Mouse (Mus musculus): ENCODE measurements around the gene Ddost. TPM values are rescaled to one million over a fixed set of nuclear protein-coding genes. Genes with fewer than 3 reads are reported as not detected.

Ddost gene
- polyA plus RNA-seq, 1 experiment from 2014 or later: 247 TPM

GRCm38 (mm10) chr4:138307025-138307424 is 2.5 kb downstream of the Ddost start:
- Histone ChIP-seq H3K9ac (ENCODE audit: low read length) (no peak overlapping the region), H3K4me2 (ENCODE audit: low read depth) (no peak overlapping the region), H3K27ac (ENCODE audit: low read depth, low read length) (no peak overlapping the region), H3K27me3 (ENCODE audit: control insufficient read depth, insufficient read depth, low read length) (no peaks in the 10 kb centered on the region), H3K9me3 (ENCODE audit: control insufficient read depth, low read length) (no peaks in the 10 kb centered on the region), H3K4me3 (ENCODE audit: low read depth, low read length) (no peak overlapping the region), H3K4me1 (ENCODE audit: control insufficient read depth, insufficient read depth, low read length) (peaks cover 14% of the 10 kb centered on the region), H3K36me3 (ENCODE audit: control insufficient read depth, insufficient read depth, low read length) (peaks cover 18% of the 10 kb centered on the region)
- 87% methylated on average over 3 of the region's 3 CpGs for WGBS
- no peak for DNase-seq (ENCODE audit: low spot score)
- ATAC-seq (ENCODE audit: insufficient read depth, low FRiP score, low TSS enrichment): no peak

DNA sequence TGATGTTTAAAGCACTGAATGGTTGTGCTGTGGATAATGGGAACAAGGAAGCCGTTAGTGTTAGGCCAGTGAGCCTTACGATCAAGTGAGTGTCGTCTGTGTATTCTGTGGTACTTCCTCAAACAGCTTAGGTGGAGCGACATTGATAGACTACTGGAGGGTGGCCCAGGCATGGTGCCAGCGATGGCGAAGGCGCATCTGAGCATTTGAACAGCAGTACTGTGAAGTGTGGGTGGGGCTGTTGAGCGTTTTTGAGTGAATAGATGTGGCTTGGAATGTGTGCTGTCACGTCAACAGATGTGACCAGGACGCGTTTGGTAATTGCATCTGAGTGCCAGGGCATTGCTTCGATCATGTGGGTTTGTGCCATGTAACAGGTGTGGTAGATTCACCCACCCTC is 3.2 kb downstream of the Ddost start:
- no peak overlapping the region for H3K4me3 ChIP-seq (ENCODE audit: low read depth, low read length)
- no peak overlapping the region for H3K4me2 ChIP-seq (ENCODE audit: low read depth)
- H3K4me1 ChIP-seq (ENCODE audit: control insufficient read depth, insufficient read depth, low read length): peaks cover 14% of the 10 kb centered on the region
- H3K36me3 ChIP-seq (ENCODE audit: control insufficient read depth, insufficient read depth, low read length): peaks cover 19% of the 10 kb centered on the region
- ATAC-seq (ENCODE audit: insufficient read depth, low FRiP score, low TSS enrichment): no peak
- no peak for DNase-seq (ENCODE audit: low spot score)
- H3K9me3 ChIP-seq (ENCODE audit: control insufficient read depth, low read length): no peaks in the 10 kb centered on the region
- 93% methylated on average over 12 of the region's 12 CpGs for WGBS
- H3K9ac ChIP-seq (ENCODE audit: low read length): no peak overlapping the region
- H3K27me3 ChIP-seq (ENCODE audit: control insufficient read depth, insufficient read depth, low read length): no peaks in the 10 kb centered on the region
- H3K27ac ChIP-seq (ENCODE audit: low read depth, low read length): no peak overlapping the region

- peaks cover 5% of the 10 kb centered on the region; the same call in 1 of the 2 replicates for H3K4me1 ChIP-seq (ENCODE audit: control insufficient read depth, insufficient read depth, low read length)
- H3K9me3 ChIP-seq (ENCODE audit: control insufficient read depth, low read length): no peaks in the 10 kb centered on the region
- H3K27ac ChIP-seq (ENCODE audit: low read depth, low read length): no peak overlapping the region
- H3K9ac ChIP-seq (ENCODE audit: low read length): no peak overlapping the region
- no peaks in the 10 kb centered on the region for H3K27me3 ChIP-seq (ENCODE audit: control insufficient read depth, insufficient read depth, low read length)
- H3K4me3 ChIP-seq (ENCODE audit: low read depth, low read length): no peak overlapping the region
- no peak overlapping the region for H3K4me2 ChIP-seq (ENCODE audit: low read depth)
- WGBS: 95% methylated on average over 19 of the region's 19 CpGs
- H3K36me3 ChIP-seq (ENCODE audit: control insufficient read depth, insufficient read depth, low read length): peaks cover 30% of the 10 kb centered on the region
- ATAC-seq (ENCODE audit: insufficient read depth, low FRiP score, low TSS enrichment) (no peak), DNase-seq (ENCODE audit: low spot score) (no peak)
These were observed 5.9 kb downstream of the Ddost start for GRCm38 (mm10) chr4:138310311-138310910.

- Histone ChIP-seq H3K4me3 (ENCODE audit: low read depth, low read length) (no peak overlapping the region), H3K4me1 (ENCODE audit: control insufficient read depth, insufficient read depth, low read length) (no peaks in the 10 kb centered on the region), H3K9me3 (ENCODE audit: control insufficient read depth, low read length) (no peaks in the 10 kb centered on the region), H3K36me3 (ENCODE audit: control insufficient read depth, insufficient read depth, low read length) (peaks cover 30% of the 10 kb centered on the region), H3K9ac (ENCODE audit: low read length) (no peak overlapping the region), H3K27ac (ENCODE audit: low read depth, low read length) (no peak overlapping the region), H3K27me3 (ENCODE audit: control insufficient read depth, insufficient read depth, low read length) (no peaks in the 10 kb centered on the region), H3K4me2 (ENCODE audit: low read depth) (no peak overlapping the region)
- DNase-seq (ENCODE audit: low spot score) (no peak), ATAC-seq (ENCODE audit: insufficient read depth, low FRiP score, low TSS enrichment) (no peak)
- WGBS: 70% methylated on average over 8 of the region's 8 CpGs
These were observed 7.1 kb downstream of the Ddost start for GRCm38 (mm10) chr4:138311595-138311994.

GRCm38 (mm10) chr4:138312105-138312504 is 7.6 kb downstream of the Ddost start:
- H3K4me1 ChIP-seq (ENCODE audit: control insufficient read depth, insufficient read depth, low read length): no peaks in the 10 kb centered on the region
- H3K4me3 ChIP-seq (ENCODE audit: low read depth, low read length): no peak overlapping the region
- no peak overlapping the region for H3K4me2 ChIP-seq (ENCODE audit: low read depth)
- no peak overlapping the region for H3K9ac ChIP-seq (ENCODE audit: low read length)
- peaks cover 30% of the 10 kb centered on the region for H3K36me3 ChIP-seq (ENCODE audit: control insufficient read depth, insufficient read depth, low read length)
- no peak for ATAC-seq (ENCODE audit: insufficient read depth, low FRiP score, low TSS enrichment)
- H3K9me3 ChIP-seq (ENCODE audit: control insufficient read depth, low read length): no peaks in the 10 kb centered on the region
- 95% methylated on average over 3 of the region's 3 CpGs for WGBS
- DNase-seq (ENCODE audit: low spot score): no peak
- H3K27me3 ChIP-seq (ENCODE audit: control insufficient read depth, insufficient read depth, low read length): no peaks in the 10 kb centered on the region
- H3K27ac ChIP-seq (ENCODE audit: low read depth, low read length): no peak overlapping the region

- no peak overlapping the region for H3K4me2 ChIP-seq (ENCODE audit: low read depth)
- WGBS: 90% methylated on average over 11 of the region's 11 CpGs
- DNase-seq (ENCODE audit: low spot score) (no peak), ATAC-seq (ENCODE audit: insufficient read depth, low FRiP score, low TSS enrichment) (no peak)
- H3K4me3 ChIP-seq (ENCODE audit: low read depth, low read length): no peak overlapping the region
- H3K9me3 ChIP-seq (ENCODE audit: control insufficient read depth, low read length): no peaks in the 10 kb centered on the region
- no peak overlapping the region for H3K9ac ChIP-seq (ENCODE audit: low read length)
- H3K4me1 ChIP-seq (ENCODE audit: control insufficient read depth, insufficient read depth, low read length): no peaks in the 10 kb centered on the region
- H3K27ac ChIP-seq (ENCODE audit: low read depth, low read length): no peak overlapping the region
- H3K27me3 ChIP-seq (ENCODE audit: control insufficient read depth, insufficient read depth, low read length): no peaks in the 10 kb centered on the region
- peaks cover 25% of the 10 kb centered on the region for H3K36me3 ChIP-seq (ENCODE audit: control insufficient read depth, insufficient read depth, low read length)
These were observed 8.5 kb downstream of the Ddost start for GRCm38 (mm10) chr4:138313021-138313420.

DNA sequence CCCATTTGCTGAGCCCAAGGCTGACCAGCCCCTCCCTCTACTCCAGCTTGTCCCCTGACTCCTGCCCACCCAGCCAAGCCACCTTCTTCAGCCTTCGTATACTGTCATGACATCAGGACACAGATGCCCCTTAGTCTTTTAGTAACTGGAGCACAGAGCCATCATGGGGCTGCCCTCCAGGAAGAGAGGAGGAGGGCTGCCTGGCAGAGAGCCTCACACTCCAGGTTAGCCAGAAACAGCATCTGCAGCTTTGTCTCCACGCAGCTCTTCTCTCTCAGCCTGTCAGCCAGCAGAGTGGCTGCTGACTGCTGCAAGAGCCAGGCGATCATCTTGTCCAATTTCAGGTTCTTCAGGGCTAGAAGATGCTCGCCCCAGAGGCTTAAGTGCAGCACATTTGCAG is 9.3 kb downstream of the Ddost start:
- Histone ChIP-seq H3K4me1 (ENCODE audit: control insufficient read depth, insufficient read depth, low read length) (no peaks in the 10 kb centered on the region), H3K4me2 (ENCODE audit: low read depth) (no peak overlapping the region), H3K36me3 (ENCODE audit: control insufficient read depth, insufficient read depth, low read length) (peaks cover 25% of the 10 kb centered on the region), H3K27ac (ENCODE audit: low read depth, low read length) (no peak overlapping the region), H3K9me3 (ENCODE audit: control insufficient read depth, low read length) (no peaks in the 10 kb centered on the region), H3K27me3 (ENCODE audit: control insufficient read depth, insufficient read depth, low read length) (no peaks in the 10 kb centered on the region), H3K4me3 (ENCODE audit: low read depth, low read length) (no peak overlapping the region), H3K9ac (ENCODE audit: low read length) (no peak overlapping the region)
- WGBS: 90% methylated on average over 4 of the region's 4 CpGs
- no peak for DNase-seq (ENCODE audit: low spot score)
- ATAC-seq (ENCODE audit: insufficient read depth, low FRiP score, low TSS enrichment): no peak

GRCm38 (mm10) chr4:138315781-138316180 is 11.3 kb downstream of the Ddost start:
- H3K27me3 ChIP-seq (ENCODE audit: control insufficient read depth, insufficient read depth, low read length): no peaks in the 10 kb centered on the region
- H3K36me3 ChIP-seq (ENCODE audit: control insufficient read depth, insufficient read depth, low read length): peaks cover 17% of the 10 kb centered on the region
- no peak overlapping the region for H3K27ac ChIP-seq (ENCODE audit: low read depth, low read length)
- H3K4me3 ChIP-seq (ENCODE audit: low read depth, low read length): no peak overlapping the region
- H3K9ac ChIP-seq (ENCODE audit: low read length): no peak overlapping the region
- no peaks in the 10 kb centered on the region for H3K4me1 ChIP-seq (ENCODE audit: control insufficient read depth, insufficient read depth, low read length)
- WGBS: 78% methylated on average over 9 of the region's 9 CpGs
- no peaks in the 10 kb centered on the region for H3K9me3 ChIP-seq (ENCODE audit: control insufficient read depth, low read length)
- ATAC-seq (ENCODE audit: insufficient read depth, low FRiP score, low TSS enrichment) (no peak), DNase-seq (ENCODE audit: low spot score) (peak; percentile 41)
- H3K4me2 ChIP-seq (ENCODE audit: low read depth): no peak overlapping the region

DNA sequence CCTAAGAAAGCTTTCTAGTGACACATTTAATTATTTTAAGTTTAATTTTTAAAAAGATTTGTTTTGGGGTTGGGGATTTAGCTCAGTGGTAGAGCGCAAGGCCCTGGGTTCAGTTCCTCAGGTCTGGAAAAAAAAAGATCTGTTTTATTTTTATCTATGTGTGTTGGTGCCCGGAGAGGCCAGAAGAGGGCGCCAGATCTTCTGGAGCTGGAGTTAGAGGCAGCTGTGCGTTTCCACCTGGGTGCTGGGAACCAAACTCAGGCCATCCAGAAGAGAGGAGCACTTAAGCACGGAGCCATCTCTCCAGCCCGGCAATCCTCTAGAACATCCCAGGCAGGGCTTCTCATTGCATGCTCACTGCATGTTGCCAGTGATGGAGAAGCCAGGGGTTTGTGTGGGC is 11.8 kb downstream of the Ddost start:
- H3K9me3 ChIP-seq (ENCODE audit: control insufficient read depth, low read length): no peaks in the 10 kb centered on the region
- H3K9ac ChIP-seq (ENCODE audit: low read length): no peak overlapping the region
- 91% methylated on average over 6 of the region's 6 CpGs for WGBS
- H3K4me2 ChIP-seq (ENCODE audit: low read depth): no peak overlapping the region
- ATAC-seq (ENCODE audit: insufficient read depth, low FRiP score, low TSS enrichment) (no peak), DNase-seq (ENCODE audit: low spot score) (no peak)
- no peaks in the 10 kb centered on the region for H3K4me1 ChIP-seq (ENCODE audit: control insufficient read depth, insufficient read depth, low read length)
- H3K4me3 ChIP-seq (ENCODE audit: low read depth, low read length): no peak overlapping the region
- no peak overlapping the region for H3K27ac ChIP-seq (ENCODE audit: low read depth, low read length)
- peaks cover 12% of the 10 kb centered on the region for H3K36me3 ChIP-seq (ENCODE audit: control insufficient read depth, insufficient read depth, low read length)
- H3K27me3 ChIP-seq (ENCODE audit: control insufficient read depth, insufficient read depth, low read length): no peaks in the 10 kb centered on the region

All from neural tube, embryonic 11.5 days (tissue).